Mouse (Mus musculus) intestine, embryonic 14.5 days (tissue): ENCODE results near the gene Mab21l3. TPM values are rescaled to one million over a fixed set of nuclear protein-coding genes. Genes with fewer than 3 reads are reported as not detected.
"Not testable (repeated sequence)": the region's sequence is repeated elsewhere in the genome, so short reads cannot be mapped to it uniquely, and the experiment has no call there.

Experiments used
- ATAC-seq: fragments of 200-750 bp; cut with Nextera tagmentation; replicated peaks from 2 replicates; pipeline ENCODE4 v1.8.0; 2017; ENCODE audit warnings: low read depth, moderate number of reproducible peaks, moderate TSS enrichment, moderate library complexity; ENCODE audit not compliant: low FRiP score, low TSS enrichment
- DNase-seq: peaks from one replicate; pipeline ENCODE4 v3.0.0-alpha.2; 2018; ENCODE audit warnings: low spot score
- H3K27ac ChIP-seq: fragments of 300-500 bp; sonication (generic); 2 replicates; pipeline ENCODE4 v1.5.1; 2014; ENCODE audit warnings: low read depth, mild to moderate bottlenecking, control low read depth
- H3K27me3 ChIP-seq: fragments of 300-500 bp; sonication (generic); replicated peaks from 2 replicates; pipeline ENCODE4 v1.6.1; 2014; ENCODE audit warnings: low read length, control low read depth; ENCODE audit not compliant: control insufficient read depth, insufficient read depth
- H3K36me3 ChIP-seq: fragments of 300-500 bp; sonication (generic); 2 replicates; pipeline ENCODE4 v1.6.1; 2014; ENCODE audit warnings: low read length, control low read depth; ENCODE audit not compliant: control insufficient read depth, insufficient read depth
- H3K4me1 ChIP-seq: fragments of 300-500 bp; sonication (generic); replicated peaks from 2 replicates; pipeline ENCODE4 v1.6.1; 2014; ENCODE audit warnings: low read length, control low read depth, mixed read lengths; ENCODE audit not compliant: control insufficient read depth, insufficient read depth
- H3K4me2 ChIP-seq: fragments of 300-500 bp; sonication (generic); 2 replicates; pipeline ENCODE4 v1.6.1; 2014; ENCODE audit warnings: low read length
- H3K4me3 ChIP-seq: fragments of 300-500 bp; sonication (generic); 2 replicates; pipeline ENCODE4 v1.5.1; 2014; ENCODE audit warnings: low read depth, low read length, control low read depth, mixed read lengths
- H3K9ac ChIP-seq: fragments of 300-500 bp; sonication (generic); 2 replicates; pipeline ENCODE4 v1.6.1; 2014; ENCODE audit warnings: mild to moderate bottlenecking, low read length
- H3K9me3 ChIP-seq: fragments of 300-500 bp; sonication (generic); 2 replicates; pipeline ENCODE4 v1.6.1; 2016; ENCODE audit warnings: low read length, control low read depth; ENCODE audit not compliant: control insufficient read depth
- WGBS: fragments of 180-500 bp; shearing (Covaris S2); extraction: QIAGEN DNeasy Blood & Tissue Kit; methylation state at CpG from one replicate; pipeline ENCODE4 v1.1.7; 2014; 5-methylcytosine and 5-hydroxymethylcytosine counted together
- polyA plus RNA-seq: library from polyadenylated mRNA; unstranded; fragments of >200 nt; fragmentation: Nextera tagmentation; extraction: Ambion mirVana; gene quantifications from 2 replicates; pipeline ENCODE4 v1.2.1, GENCODE M21; 2014

The Mab21l3 gene
- polyA plus RNA-seq, 1 experiment from 2014 or later = 3.2 TPM

DNA sequence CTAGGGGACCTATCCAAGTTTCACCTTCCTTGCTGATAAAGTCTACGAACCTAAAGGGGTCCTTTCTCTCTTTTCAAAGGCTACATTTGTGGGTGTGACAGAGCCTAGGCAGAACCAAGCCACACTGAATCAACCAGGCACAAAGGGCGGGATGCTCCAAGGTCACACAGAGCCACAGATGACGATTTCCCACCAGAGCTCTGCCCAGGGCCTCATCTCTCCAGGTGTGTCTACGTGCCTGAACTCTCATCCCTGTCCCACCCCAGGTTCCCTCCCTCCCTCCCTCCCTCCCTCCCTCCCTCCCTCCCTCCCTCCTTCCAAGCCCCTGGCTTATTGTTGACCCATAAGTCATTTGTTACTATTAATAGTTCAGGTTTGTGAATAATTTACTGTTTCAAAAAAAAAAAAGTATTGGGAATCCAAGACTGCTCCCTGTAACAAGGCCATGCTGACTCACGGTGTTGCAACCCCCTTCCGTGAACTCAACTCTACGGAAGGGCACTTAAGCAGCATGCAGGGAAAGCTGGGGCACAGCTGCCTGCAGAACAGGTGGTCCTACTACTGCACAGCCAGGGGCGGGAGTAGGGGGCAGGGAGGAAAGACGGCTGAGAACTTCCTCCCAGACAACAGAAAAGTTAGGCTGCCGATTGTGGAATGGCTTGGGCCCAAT lies 17.4 kb downstream of the Mab21l3 start:
- Histone ChIP-seq H3K9ac (no peak overlapping the region), H3K27ac (peak overlapping the region; percentile 75), H3K27me3 (no peaks in the 10 kb centered on the region), H3K9me3 (no peaks in the 10 kb centered on the region), H3K4me3 (no peak overlapping the region), H3K4me1 (peaks cover 23% of the 10 kb centered on the region), H3K36me3 (no peaks in the 10 kb centered on the region), H3K4me2 (peak overlapping the region; percentile 3; the same call in 1 of the 2 replicates)
- ATAC-seq (peak; percentile 70), DNase-seq (peak; percentile 75)
- 24% methylated on average over 10 of the region's 10 CpGs for WGBS

DNA sequence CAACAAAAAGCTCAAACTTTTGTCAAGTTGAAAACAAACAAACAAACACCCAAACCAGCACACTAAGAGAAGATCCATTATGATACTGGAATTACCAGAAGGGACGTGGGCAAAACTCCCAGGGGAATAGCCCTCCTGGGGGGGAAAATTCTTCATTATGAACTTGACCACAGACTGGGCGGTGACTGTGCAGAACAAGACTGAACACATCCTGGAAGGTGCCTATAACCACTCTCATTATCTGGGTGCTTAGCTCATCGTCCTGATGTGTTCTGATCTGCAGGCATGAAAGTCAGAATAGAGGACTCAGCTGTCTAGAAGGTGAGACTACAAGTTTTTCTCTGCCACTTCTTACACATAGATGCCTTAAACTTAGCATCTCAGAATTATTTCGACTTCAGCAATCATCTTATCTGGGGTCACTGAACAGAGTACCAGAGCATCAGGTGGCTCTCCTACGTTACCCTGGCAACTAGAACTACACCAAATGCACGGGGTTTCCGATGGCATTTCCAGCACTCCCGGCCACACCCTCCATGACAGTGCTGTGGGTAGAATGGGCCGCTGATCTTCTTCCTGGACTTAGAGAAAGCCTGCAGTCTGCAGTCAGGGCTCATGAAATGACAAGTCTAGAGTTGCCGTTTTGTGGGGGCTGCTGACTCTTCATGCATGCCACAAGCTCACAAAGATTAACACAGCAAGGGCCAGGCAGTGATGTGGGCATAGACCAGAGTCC lies 18.7 kb downstream of the Mab21l3 start:
- Histone ChIP-seq H3K4me2 (no peak overlapping the region), H3K9ac (no peak overlapping the region), H3K9me3 (no peaks in the 10 kb centered on the region), H3K4me1 (peaks cover 14% of the 10 kb centered on the region), H3K4me3 (no peak overlapping the region), H3K36me3 (no peaks in the 10 kb centered on the region), H3K27ac (peak overlapping the region; percentile 54; the same call in 1 of the 2 replicates), H3K27me3 (no peaks in the 10 kb centered on the region)
- WGBS = 76% methylated on average over 10 of the region's 10 CpGs
- ATAC-seq (no peak), DNase-seq (no peak)

GRCm38 (mm10) chr3:101828595-101828994 lies 20.2 kb downstream of the Mab21l3 start:
- no peak for DNase-seq
- Histone ChIP-seq H3K4me3 (no peak overlapping the region), H3K4me1 (peaks cover 14% of the 10 kb centered on the region), H3K9me3 (no peaks in the 10 kb centered on the region), H3K27me3 (no peaks in the 10 kb centered on the region), H3K27ac (no peak overlapping the region), H3K9ac (no peak overlapping the region), H3K36me3 (no peaks in the 10 kb centered on the region), H3K4me2 (no peak overlapping the region)
- WGBS = 46% methylated on average over 3 of the region's 3 CpGs
- no peak for ATAC-seq

DNA sequence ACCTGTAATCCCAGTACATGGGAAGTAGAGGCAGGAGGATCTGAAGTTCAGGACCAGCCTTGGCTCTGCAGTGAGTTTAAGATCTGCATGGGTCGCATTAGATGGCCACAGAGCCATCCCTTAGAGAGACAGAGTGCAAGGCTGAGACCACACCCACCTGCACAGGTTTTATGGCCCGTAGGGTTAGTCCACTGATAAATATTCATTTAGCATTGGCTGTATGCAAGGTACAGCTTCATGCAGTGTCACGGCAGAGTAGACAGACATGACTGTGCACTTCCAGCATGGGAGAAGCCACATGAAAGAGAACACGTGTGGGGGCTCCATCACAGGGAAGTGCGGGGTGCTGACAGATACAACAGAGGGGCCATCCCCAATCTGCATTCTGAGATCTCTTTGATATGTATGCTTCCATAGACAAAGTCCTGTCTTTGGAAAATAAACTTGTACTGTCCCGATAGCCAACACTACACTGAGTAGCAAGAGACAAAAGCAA lies 21.5 kb downstream of the Mab21l3 start:
- no peak overlapping the region for H3K4me2 ChIP-seq

DNA sequence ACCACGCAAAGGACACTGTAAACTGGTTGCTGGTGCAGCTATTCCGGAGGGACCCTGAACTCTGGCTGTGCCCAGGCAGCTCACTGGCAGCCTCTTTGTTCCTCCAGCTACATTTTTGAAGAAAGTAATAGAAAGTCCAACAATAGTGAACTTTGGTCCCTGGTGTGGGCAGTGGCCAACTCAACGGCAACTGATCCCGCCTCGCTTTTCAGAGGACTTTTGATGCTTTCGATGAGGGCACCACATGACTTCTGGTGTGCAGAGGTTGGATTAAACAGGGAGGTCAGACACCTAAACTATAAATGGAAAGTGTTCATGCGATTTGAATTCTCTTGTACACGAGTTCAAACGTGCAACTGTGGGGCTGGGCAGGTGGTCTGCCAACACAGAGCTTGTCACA lies 24.4 kb downstream of the Mab21l3 start:
- DNase-seq = no peak
- no peak overlapping the region for H3K9ac ChIP-seq
- no peak overlapping the region for H3K27ac ChIP-seq
- H3K36me3 ChIP-seq = no peaks in the 10 kb centered on the region
- no peaks in the 10 kb centered on the region for H3K4me1 ChIP-seq
- H3K4me2 ChIP-seq = no peak overlapping the region
- ATAC-seq = no peak
- 87% methylated on average over 9 of the region's 9 CpGs for WGBS
- H3K4me3 ChIP-seq = no peak overlapping the region
- H3K27me3 ChIP-seq = no peaks in the 10 kb centered on the region
- no peaks in the 10 kb centered on the region for H3K9me3 ChIP-seq

More for the DNA sequence above, 21.5 kb downstream of the Mab21l3 start:
- peak; percentile 70 for ATAC-seq
- H3K36me3 ChIP-seq = no peaks in the 10 kb centered on the region
- no peak overlapping the region for H3K9ac ChIP-seq
- WGBS = 71% methylated on average over 6 of the region's 6 CpGs
- no peaks in the 10 kb centered on the region for H3K27me3 ChIP-seq
- no peak for DNase-seq
- no peak overlapping the region for H3K27ac ChIP-seq
- H3K4me1 ChIP-seq = peaks cover 13% of the 10 kb centered on the region
- no peaks in the 10 kb centered on the region for H3K9me3 ChIP-seq
- no peak overlapping the region for H3K4me3 ChIP-seq

DNA sequence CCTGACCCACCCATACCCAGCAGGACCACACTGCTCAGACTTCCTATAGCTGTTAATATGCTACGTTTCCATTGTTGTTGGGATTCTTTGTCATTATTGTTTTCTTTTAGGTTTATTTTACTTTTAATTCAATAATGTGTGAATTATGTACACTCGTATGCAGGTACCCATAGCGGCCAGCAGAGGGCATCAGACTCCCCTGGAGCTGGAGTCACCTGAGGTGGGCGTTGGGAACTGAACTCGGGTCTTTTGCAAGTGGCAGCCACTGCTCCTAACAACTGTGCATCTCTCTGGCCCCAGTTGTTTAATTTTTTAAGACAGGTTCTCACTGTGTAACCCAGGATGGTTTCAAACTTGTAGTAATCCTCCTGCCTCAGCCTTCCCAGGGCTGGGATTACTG lies 26.7 kb downstream of the Mab21l3 start:
- Histone ChIP-seq H3K27ac (no peak overlapping the region), H3K4me2 (no peak overlapping the region), H3K4me3 (no peak overlapping the region), H3K9ac (no peak overlapping the region), H3K9me3 (no peaks in the 10 kb centered on the region), H3K4me1 (no peaks in the 10 kb centered on the region), H3K27me3 (no peaks in the 10 kb centered on the region), H3K36me3 (0 out of 2 replicates have a peak, but pooled peaks cover 4% of the 10 kb centered on the region)
- no peak for ATAC-seq
- DNase-seq = no peak
- 82% methylated on average over 5 of the region's 5 CpGs for WGBS

DNA sequence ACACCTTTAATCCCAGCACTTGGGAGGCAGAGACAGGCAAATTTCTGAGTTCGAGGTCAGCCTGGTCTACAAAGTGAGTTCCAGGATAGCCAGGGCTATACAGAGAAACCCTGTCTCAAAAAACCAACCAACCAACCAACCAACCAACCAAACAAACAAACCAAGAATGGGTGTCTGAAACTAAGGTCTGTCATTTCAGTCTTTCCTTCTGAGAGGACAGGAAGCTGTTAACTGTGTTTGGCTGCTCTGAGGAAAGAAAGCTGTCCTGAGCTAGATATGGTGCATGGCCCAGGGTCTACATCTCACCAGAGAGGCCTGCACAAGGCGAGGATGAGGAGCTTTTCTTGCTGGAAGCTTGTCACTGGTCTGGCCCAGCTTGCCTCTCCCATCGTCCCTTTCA lies 28.1 kb downstream of the Mab21l3 start:
- not testable (repeated sequence) for H3K9me3 ChIP-seq, H3K4me3 ChIP-seq, H3K4me2 ChIP-seq, H3K36me3 ChIP-seq, ATAC-seq, H3K4me1 ChIP-seq, DNase-seq, H3K9ac ChIP-seq, H3K27ac ChIP-seq, H3K27me3 ChIP-seq
- 71% methylated on average over 3 of the region's 3 CpGs for WGBS

DNA sequence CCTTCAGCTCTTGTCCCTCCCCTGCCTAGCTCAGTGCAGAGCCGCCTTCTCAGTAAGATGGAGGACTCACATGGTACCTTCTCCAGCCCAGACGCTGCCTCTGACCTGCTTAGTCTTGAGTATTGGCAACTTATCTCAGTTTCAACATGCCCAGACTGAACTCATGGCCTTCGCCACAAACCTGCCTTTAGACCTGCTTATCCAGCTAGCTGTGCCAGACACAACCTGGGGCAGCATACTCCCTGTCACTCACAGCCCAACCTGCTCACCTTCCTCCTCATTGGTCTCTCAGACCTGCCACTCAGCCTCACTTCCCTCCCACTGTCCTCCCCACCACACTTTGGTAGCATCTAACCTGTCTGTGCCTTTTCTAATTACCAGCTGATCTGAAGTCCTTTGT lies 32.8 kb downstream of the Mab21l3 start:
- H3K9me3 ChIP-seq = no peaks in the 10 kb centered on the region
- H3K4me2 ChIP-seq = no peak overlapping the region
- H3K36me3 ChIP-seq = 0 out of 2 replicates have a peak, but pooled peaks cover 4% of the 10 kb centered on the region
- no peak for DNase-seq
- ATAC-seq = no peak
- WGBS = 86% methylated on average over 3 of the region's 3 CpGs
- no peaks in the 10 kb centered on the region for H3K4me1 ChIP-seq
- no peak overlapping the region for H3K9ac ChIP-seq
- H3K27me3 ChIP-seq = no peaks in the 10 kb centered on the region
- H3K27ac ChIP-seq = no peak overlapping the region
- H3K4me3 ChIP-seq = no peak overlapping the region
